Mouse (Mus musculus) ovary, postnatal 36 days (tissue): Measurements from ENCODE around the gene Thyn1.
A peak's percentile ranks its signal among the peaks of the same experiment; 100 is the strongest.

ENCODE experiments used
- DNase-seq: peaks from one replicate; pipeline ENCODE4 v3.0.0; 2022; ENCODE audit warnings: low spot score, mixed read lengths

Thyn1 gene

DNA sequence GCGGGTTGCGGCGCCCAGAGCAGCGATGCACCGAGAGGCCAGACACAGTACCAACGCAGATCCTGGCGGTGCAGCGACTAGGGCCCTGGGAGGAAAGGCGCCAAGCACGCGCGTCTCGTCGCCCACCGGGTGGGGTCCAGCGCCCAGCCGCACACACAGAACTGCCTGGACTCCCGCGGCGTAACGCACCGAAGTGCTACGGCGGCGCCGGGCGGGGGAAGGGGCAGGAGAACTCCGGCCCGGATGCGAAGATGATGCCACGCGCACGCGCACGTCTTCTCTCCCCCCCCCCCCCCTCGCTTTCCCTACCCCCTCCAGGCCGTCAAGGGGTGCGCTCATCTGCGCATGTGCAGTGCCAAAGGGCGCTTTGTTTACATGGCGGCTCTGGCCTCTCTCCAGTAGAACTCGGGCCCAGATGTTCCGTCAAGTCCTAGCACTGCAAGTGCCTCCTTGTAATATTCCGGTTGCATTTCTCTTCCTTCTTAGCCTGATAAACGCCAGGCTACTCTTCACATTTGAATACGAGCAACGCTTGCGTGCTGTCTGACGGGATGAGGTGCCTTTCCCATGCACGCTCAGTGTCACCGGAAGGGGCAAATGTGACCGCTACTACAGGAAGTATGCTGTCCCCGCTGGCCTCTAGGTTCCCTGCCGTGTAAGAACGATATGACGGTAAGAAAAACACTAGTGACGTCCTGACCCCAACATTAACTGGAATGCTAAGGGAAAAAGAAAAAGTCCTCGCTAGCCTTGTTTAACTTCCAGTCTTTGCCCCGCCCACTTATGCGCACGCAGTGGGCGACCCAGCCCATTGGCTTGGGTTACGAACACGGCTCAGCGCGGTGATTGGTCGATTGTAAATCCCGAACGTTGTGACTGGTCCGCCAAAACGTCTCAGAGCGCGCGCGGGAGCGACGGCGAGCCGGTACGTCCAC, 30.6 kb downstream of the Thyn1 start, which contains the start of the genes Vps26b and Ncapd3:
Gene Vps26b (minus strand): TSS at position 238 of the 935 bp plus-strand sequence.
Gene Ncapd3 (plus strand): TSS at position 348 of the 935 bp plus-strand sequence.
- DNase-seq, result peak; percentile 93

DNA sequence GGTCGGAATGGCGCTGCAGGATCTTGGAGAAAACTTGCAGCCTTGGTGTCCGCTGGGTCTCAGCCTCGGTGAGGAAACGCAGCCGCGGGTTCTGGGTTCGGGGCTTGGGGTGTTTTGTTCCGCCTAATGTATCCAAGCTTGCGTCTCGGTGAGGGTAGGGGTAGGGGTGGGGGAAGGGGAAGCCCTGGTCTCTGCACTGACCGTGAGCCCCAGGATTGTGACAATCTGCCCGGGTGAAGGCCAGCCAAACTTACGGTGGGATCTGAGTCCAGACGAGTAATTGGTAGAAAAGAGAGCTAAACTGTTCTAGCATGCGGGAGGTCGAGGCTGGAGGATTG, 31.2 kb downstream of the Thyn1 start:
- no peak for DNase-seq

DNA sequence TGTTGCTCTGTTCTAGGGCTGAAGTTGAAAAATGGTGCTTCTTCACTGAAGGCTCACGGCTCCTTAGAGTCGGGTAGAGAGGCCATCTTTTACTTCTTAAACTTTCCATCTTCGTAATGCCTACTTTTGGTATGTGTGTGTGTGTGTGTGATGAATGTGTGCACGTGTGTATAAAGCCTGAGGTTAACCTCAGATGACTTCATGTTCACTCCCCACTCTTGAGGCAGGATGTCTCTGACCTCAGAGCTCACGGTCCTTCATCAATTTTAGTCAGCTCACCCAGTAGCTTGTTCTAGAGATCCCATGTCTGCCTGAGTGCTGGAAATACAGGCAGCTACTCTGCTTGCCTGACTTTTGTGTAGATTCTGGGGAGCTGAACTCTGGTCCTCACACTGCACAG, 44.4 kb downstream of the Thyn1 start:
- no peak for DNase-seq

DNA sequence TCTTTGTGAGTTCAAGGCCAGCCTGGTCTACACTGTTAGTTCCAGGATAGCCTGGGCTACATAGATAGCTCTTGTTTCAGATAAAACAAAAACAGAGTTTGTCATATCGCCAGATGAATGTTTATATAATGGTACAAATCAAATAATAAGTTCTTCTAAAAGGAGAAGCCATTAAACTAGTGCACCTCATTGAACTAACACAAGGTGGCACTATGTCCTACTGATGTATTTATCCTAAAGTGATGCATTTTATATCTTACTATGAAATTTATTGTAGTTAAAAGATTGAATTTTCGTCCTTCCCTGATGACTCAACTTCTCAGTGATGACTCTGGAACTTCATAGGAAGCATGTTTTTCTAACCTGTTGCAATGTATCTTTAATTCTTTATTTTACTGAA, 50.0 kb downstream of the Thyn1 start:
- no peak for DNase-seq
